In the genomic region with DNA sequence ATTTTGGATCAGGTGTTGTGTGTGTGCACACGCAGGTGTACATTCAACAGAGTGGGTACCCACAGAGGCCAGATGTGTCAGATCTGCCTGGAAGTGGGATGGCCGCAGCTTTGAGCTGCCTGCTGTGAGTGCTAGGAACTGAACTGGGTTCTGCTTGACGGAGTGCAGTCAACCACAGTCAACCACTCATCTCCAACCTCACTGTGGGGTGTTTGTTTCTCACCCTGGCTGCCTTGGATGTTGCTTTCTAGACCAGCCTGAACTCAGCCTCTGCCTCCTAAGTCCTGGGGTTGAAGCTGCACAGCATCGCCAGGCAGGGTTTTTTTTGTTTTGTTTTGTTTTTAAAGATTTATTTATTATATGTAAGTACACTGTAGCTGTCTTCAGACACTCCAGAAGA, we compare ENCODE assay signal across 14 mouse cellular contexts. TPM values are rescaled to one million over a fixed set of nuclear protein-coding genes. Genes with fewer than 3 reads are reported as not detected.
A peak's percentile ranks its signal among the peaks of the same experiment; 100 is the strongest.
DNase-seq lines count a peak whose midpoint lies in the region.
"Had no signal": no experiment of that assay in that cellular context is flagged by ENCODE, and none has a peak within 500 bp of the region (broad histone marks: within the 10 kb centered on the region; RNA-seq: fewer than 3 reads in every experiment).

No protein-coding gene starts in this region.

- peak; percentile 4 for DNase-seq in gastrocnemius, postnatal 25 days
- no peak for DNase-seq in gastrocnemius, adult 8-10 months (ENCODE audit: low spot score in 2 of 2)
- peak; percentile 59 for DNase-seq in R1 (ENCODE audit: low read depth, low spot score)
- no peak for DNase-seq in adipocyte (ENCODE audit: low spot score)
- DNase-seq in cerebellum, adult 18-20 months, result no peak
- DNase-seq: adrenal gland, adult 8-10 months; adrenal gland, postnatal 14 days; adrenal gland, postnatal 36 days; cerebellum, adult 11-12 months; cerebellum, adult 8-10 months; cerebellum, adult 9-11 months; cerebellum, postnatal 14 days; cerebellum, postnatal 36 days; embryo, embryonic 11 days had no signal

RNA-seq across cellular contexts. Expression of a gene that starts 7.2 kb away (rescaled TPM):
- total RNA-seq in gastrocnemius, postnatal 25 days (2021), result 10 to 100 TPM; 37.7 to 38.9 TPM
- total RNA-seq in gastrocnemius, adult 8-10 months (2022), result 10 to 100 TPM; 36.2 to 40.8 (median 38.9) TPM

RNA-seq across cellular contexts. Expression of a gene that starts 7.2 kb away (rescaled TPM):
- total RNA-seq in gastrocnemius, postnatal 25 days (2021), result 10 to 100 TPM; 10.9 to 14.6 TPM
- total RNA-seq in gastrocnemius, adult 8-10 months (2022), result 10 to 100 TPM; 11.4 to 19.6 (median 16.3) TPM

RNA-seq across cellular contexts. Expression of a gene that starts 38.4 kb away (rescaled TPM):
- 10 to 100 TPM; 59.9 to 68.0 TPM for total RNA-seq in gastrocnemius, postnatal 25 days (2021)
- total RNA-seq in gastrocnemius, adult 8-10 months (2022), result 10 to 100 TPM; 47.9 to 62.7 (median 50.9) TPM

RNA-seq across cellular contexts. Expression of a gene that starts 42.3 kb away (rescaled TPM):
- total RNA-seq in gastrocnemius, postnatal 25 days (2021), result 1 to 10 TPM; 2.7 to 2.9 TPM
- total RNA-seq in gastrocnemius, adult 8-10 months (2022), result 1 to 10 TPM; 2.1 to 2.7 (median 2.5) TPM

RNA-seq across cellular contexts. Expression of a gene that starts 48.1 kb away (rescaled TPM):
- total RNA-seq in gastrocnemius, postnatal 25 days (2021), result 10 to 100 TPM; 14.9 to 15.6 TPM
- 1 to 10 TPM; 2.8 to 8.5 (median 5.7) TPM for total RNA-seq in gastrocnemius, adult 8-10 months (2022)

Comparison
In these comparisons a context has a peak if more than half of its experiments do, and no peak if none do; other contexts are left out.
1. DNase-seq: peak in gastrocnemius, postnatal 25 days (single experiment) and R1 (single experiment); none in gastrocnemius, adult 8-10 months (0 of 2), adipocyte (single experiment) and cerebellum, adult 18-20 months (0 of 2).